Mouse (Mus musculus): ENCODE data around the gene Anxa9.
A peak's percentile ranks its signal among the peaks of the same experiment; 100 is the strongest.

Anxa9 gene

GRCm38 (mm10) chr3:95314075-95314474, 7.1 kb upstream of the Anxa9 start:
- no peak for DNase-seq (ENCODE audit: low spot score)

- DNase-seq (ENCODE audit: low spot score), result no peak
Measured at GRCm38 (mm10) chr3:95313476-95313875, 6.5 kb upstream of the Anxa9 start.

- DNase-seq (ENCODE audit: low spot score), result no peak
Measured at GRCm38 (mm10) chr3:95312623-95313022, 5.6 kb upstream of the Anxa9 start.

- peak; percentile 51 for DNase-seq (ENCODE audit: low spot score)
Measured at GRCm38 (mm10) chr3:95310968-95311882, 4.2 kb upstream of the Anxa9 start.

- DNase-seq (ENCODE audit: low spot score), result no peak
Measured at GRCm38 (mm10) chr3:95310496-95310895, 3.5 kb upstream of the Anxa9 start.

- no peak for DNase-seq (ENCODE audit: low spot score)
Measured at GRCm38 (mm10) chr3:95306244-95306643, 732 bp downstream of the Anxa9 start.

GRCm38 (mm10) chr3:95301204-95301796, 5.7 kb downstream of the Anxa9 start:
- no peak for DNase-seq (ENCODE audit: low spot score)

GRCm38 (mm10) chr3:95298018-95298417, 9.0 kb downstream of the Anxa9 start:
- DNase-seq (ENCODE audit: low spot score), result no peak

- DNase-seq (ENCODE audit: low spot score), result no peak
Measured at GRCm38 (mm10) chr3:95296103-95296469, 10.9 kb downstream of the Anxa9 start.

GRCm38 (mm10) chr3:95295321-95296102, 11.5 kb downstream of the Anxa9 start:
- peak; percentile 35 for DNase-seq (ENCODE audit: low spot score)

GRCm38 (mm10) chr3:95294718-95295117, 12.3 kb downstream of the Anxa9 start:
- no peak for DNase-seq (ENCODE audit: low spot score)

- DNase-seq (ENCODE audit: low spot score), result no peak
Measured at GRCm38 (mm10) chr3:95294316-95294715, 12.7 kb downstream of the Anxa9 start.

- no peak for DNase-seq (ENCODE audit: low spot score)
Measured at GRCm38 (mm10) chr3:95293537-95293936, 13.4 kb downstream of the Anxa9 start.

- DNase-seq (ENCODE audit: low spot score), result no peak
Measured at GRCm38 (mm10) chr3:95292899-95293298, 14.1 kb downstream of the Anxa9 start.

GRCm38 (mm10) chr3:95291041-95291440, 15.9 kb downstream of the Anxa9 start:
- DNase-seq (ENCODE audit: low spot score), result no peak

GRCm38 (mm10) chr3:95290156-95290555, 16.8 kb downstream of the Anxa9 start:
- DNase-seq (ENCODE audit: low spot score), result no peak

- DNase-seq (ENCODE audit: low spot score), result no peak
Measured at GRCm38 (mm10) chr3:95289419-95289818, 17.6 kb downstream of the Anxa9 start.

- DNase-seq (ENCODE audit: low spot score), result no peak
Measured at GRCm38 (mm10) chr3:95287541-95287940, 19.4 kb downstream of the Anxa9 start.

- no peak for DNase-seq (ENCODE audit: low spot score)
Measured at GRCm38 (mm10) chr3:95286510-95286909, 20.5 kb downstream of the Anxa9 start.

- DNase-seq (ENCODE audit: low spot score), result no peak
Measured at GRCm38 (mm10) chr3:95286011-95286410, 21.0 kb downstream of the Anxa9 start.

GRCm38 (mm10) chr3:95285390-95285789, 21.6 kb downstream of the Anxa9 start:
- DNase-seq (ENCODE audit: low spot score), result no peak

GRCm38 (mm10) chr3:95284501-95285281, 22.3 kb downstream of the Anxa9 start:
- DNase-seq (ENCODE audit: low spot score), result no peak
